Mouse (Mus musculus) embryonic fibroblast, embryonic 13.5 days (primary cell): ENCODE results near the gene Rbm25. TPM values are rescaled to one million over a fixed set of nuclear protein-coding genes. Genes with fewer than 3 reads are reported as not detected.

ENCODE experiments used
- H3K27ac ChIP-seq: 2 replicates; pipeline ENCODE4 v1.5.1; 2012; ENCODE audit warnings: low read length, control low read depth, inconsistent platforms; ENCODE audit not compliant: insufficient read depth
- H3K4me1 ChIP-seq: 2 replicates; pipeline ENCODE4 v1.6.1; 2011; ENCODE audit warnings: low read length; ENCODE audit not compliant: control insufficient read depth, insufficient read depth
- H3K4me3 ChIP-seq: 2 replicates; pipeline ENCODE4 v1.5.1; 2011; ENCODE audit warnings: mild to moderate bottlenecking, control low read depth, low read length; ENCODE audit not compliant: insufficient read depth
- CTCF ChIP-seq: IDR thresholded peaks from 2 replicates; pipeline ENCODE4 v1.5.1; 2011; ENCODE audit warnings: mild to moderate bottlenecking, control low read depth, low read length, moderate library complexity, borderline replicate concordance; ENCODE audit not compliant: insufficient read depth
- POLR2A ChIP-seq: IDR thresholded peaks from 2 replicates; pipeline ENCODE4 v1.6.1; 2011; ENCODE audit warnings: low read depth, mild to moderate bottlenecking, control low read depth, low read length, moderate library complexity
- polyA plus RNA-seq: library from polyadenylated mRNA; stranded (reverse); fragments of >200 nt; gene quantifications from 2 replicates; pipeline ENCODE4 v1.2.4, GENCODE M21; 2011; ENCODE audit warnings: low read depth; ENCODE audit not compliant: missing spikeins, insufficient read length

Rbm25 gene
- polyA plus RNA-seq, 1 experiment: 152 TPM

DNA sequence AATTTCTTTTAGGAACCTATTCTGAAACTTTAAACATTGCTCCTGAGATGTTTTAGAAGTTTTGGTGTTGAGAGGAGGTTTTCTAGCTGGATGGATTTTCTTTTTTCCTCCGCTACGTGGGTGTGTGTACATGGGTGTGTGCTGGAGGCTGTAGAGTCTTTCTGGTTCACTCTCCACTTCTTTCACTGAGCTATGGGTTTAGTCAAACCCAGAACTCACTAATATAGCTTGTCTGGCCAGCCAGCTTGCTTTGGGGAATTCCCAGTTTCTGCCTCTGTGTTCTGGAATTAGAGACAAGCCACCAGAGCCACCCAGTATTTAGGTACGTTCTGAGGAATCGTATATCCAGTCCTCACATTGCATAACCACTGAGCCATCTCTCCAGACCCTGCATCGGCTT is 63.0 kb downstream of the Rbm25 start:
- no peak overlapping the region for H3K4me3 ChIP-seq
- no peak for TF ChIP-seq CTCF
- TF ChIP-seq POLR2A: no peak
- H3K27ac ChIP-seq: no peak overlapping the region
- H3K4me1 ChIP-seq: peaks cover 4% of the 10 kb centered on the region; the same call in 1 of the 2 replicates

DNA sequence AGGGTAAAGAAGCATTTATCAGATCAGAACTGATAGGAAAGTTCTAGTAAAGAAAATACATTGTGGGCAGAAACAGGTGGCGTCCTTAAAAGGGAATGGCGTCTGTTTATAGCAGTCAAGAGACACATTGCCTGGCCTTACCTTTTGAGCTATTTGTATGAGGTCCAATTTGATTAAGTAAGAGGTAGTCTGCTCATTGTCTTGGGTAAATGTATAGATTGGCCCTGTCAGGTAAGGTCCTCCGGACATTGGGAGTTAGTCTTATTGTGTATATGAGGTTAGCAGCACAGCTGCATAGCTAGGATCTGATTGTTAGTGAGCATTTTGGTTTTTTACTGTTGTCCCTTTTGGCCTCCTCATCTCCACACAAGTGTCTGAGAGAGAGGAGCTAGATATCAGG is 63.6 kb downstream of the Rbm25 start:
- Histone ChIP-seq H3K27ac (no peak overlapping the region), H3K4me3 (no peak overlapping the region), H3K4me1 (peaks cover 4% of the 10 kb centered on the region; the same call in 1 of the 2 replicates)
- TF ChIP-seq POLR2A (no peak), CTCF (no peak)

DNA sequence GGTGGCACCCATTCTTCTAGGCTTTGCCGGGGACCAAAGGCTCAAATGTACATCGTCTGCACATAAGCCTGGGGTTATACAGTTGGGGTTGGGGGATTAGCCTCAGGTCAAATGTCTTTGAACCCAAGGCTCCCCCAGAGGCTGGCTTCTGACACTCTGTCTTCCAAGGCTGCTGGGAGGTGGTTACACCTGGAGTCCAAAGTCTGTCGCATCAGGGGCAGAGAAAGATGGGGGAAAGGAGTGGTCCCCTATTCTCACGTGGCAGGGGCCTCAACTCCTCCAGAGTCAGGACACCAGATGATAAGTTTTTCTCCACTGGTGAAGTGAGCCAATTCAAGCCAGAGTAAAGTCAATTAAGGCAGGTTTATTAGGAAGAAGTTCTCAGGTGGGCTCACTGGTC is 67.6 kb downstream of the Rbm25 start:
- Histone ChIP-seq H3K27ac (no peak overlapping the region), H3K4me1 (no peaks in the 10 kb centered on the region), H3K4me3 (no peak overlapping the region)
- TF ChIP-seq POLR2A: no peak

DNA sequence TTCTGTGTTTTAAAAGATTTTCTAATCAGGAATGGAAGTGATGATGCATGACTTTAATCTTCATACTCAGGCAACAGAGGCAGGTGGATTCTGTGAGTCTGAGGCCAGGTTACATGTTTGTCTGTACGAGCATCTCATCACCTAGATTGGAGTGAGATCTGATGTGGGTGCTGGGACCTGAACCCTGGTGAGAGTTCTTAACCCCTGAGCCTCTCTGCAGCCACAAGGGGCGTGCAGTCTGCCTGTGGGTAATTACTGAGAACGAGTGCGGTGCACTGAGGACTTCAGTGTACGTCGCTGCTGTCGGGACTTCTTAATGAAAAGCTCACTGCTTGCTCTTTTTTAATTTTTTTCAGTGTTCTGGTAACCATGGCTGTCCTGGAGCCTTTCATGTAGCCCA is 70.6 kb downstream of the Rbm25 start:
- Histone ChIP-seq H3K27ac (no peak overlapping the region), H3K4me3 (no peak overlapping the region), H3K4me1 (no peaks in the 10 kb centered on the region)
- TF ChIP-seq POLR2A (no peak), CTCF (no peak)

DNA sequence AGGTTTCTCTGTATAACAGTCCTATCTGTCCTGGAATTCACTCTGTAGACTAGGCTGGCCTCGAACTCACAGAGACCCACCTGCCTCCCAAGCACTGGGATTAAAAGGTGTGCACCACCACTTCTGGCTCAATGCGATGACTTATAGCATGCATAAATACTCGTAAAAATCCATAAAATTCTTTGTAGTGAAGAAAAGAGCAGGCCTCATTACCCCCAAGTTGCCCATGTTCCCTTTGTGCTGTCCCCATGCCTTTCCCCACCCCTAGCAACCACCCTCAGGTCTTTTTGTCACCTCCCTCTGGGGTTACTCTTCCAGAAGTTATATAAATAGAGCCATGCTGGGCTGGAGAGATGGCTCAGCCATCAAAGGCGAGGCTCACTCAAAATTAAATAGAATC is 71.8 kb downstream of the Rbm25 start:
- TF ChIP-seq CTCF: no peak
- Histone ChIP-seq H3K4me3 (no peak overlapping the region), H3K27ac (no peak overlapping the region), H3K4me1 (no peaks in the 10 kb centered on the region)

DNA sequence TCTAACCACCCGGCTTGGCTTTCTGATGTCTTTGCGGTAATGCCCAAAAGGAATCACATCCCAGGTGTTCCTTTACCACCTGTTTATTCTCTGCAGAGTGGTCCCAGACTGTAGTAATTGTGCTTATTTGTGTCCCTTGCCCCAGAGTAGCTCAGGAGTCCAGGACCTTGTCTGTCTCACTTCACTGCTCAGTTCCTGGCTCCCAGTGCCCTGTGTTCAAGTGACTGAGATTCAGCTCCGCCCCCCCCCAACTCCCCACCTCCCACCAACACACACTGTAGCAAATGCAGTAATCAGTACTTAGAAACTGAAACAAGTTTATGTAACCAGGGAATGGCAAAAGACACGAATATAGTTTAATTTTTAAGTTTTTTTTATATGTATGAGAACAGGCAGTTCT is 75.9 kb downstream of the Rbm25 start:
- no peak for TF ChIP-seq CTCF
- TF ChIP-seq POLR2A: no peak
- Histone ChIP-seq H3K27ac (no peak overlapping the region), H3K4me1 (no peaks in the 10 kb centered on the region), H3K4me3 (no peak overlapping the region)

DNA sequence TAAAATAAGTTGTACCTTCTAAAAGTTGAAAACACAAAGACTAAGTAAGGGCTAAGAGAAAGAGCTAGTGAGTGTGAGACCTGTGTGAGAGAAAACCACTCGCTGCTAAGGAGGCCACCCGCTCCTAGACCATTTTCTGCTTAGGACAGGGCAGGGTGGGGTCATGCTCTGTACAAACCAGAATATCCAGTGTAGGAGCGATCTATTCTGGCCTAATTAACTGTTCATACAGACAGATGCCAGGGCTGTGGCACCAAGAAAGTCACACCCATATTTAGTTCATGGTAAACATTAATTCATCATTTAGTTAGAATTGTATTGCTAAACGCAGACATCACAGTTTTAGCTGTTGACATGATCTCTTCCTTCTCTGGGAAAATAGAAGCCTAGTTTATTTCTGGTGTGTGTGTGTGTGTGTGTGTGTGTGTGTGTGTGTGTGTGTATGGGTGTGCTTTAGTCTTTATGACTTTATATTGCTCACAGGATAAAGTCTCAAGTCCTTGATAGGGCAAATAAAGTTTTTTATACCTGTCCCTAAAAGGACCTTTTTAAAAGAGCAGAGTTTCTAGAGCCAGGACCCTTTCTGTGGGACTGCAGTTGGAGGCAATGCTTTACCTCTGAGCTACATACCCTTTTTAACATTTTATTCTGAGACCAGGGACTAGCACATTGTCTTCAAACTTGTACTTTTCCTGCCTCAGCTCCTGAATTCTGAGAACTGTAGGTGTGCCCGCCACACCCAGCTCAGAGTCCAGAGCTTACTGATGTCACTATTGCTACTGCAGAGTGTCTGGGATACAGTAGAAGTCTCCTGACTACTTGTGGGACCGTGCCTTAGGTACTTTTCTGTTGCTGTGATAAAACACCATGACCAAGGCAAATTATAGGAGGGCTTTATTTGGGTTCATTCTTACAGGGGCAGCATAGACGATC is 77.4 kb downstream of the Rbm25 start:
- no peak overlapping the region for H3K27ac ChIP-seq
- H3K4me3 ChIP-seq: no peak overlapping the region
- H3K4me1 ChIP-seq: no peaks in the 10 kb centered on the region
- TF ChIP-seq CTCF (no peak), POLR2A (no peak)

DNA sequence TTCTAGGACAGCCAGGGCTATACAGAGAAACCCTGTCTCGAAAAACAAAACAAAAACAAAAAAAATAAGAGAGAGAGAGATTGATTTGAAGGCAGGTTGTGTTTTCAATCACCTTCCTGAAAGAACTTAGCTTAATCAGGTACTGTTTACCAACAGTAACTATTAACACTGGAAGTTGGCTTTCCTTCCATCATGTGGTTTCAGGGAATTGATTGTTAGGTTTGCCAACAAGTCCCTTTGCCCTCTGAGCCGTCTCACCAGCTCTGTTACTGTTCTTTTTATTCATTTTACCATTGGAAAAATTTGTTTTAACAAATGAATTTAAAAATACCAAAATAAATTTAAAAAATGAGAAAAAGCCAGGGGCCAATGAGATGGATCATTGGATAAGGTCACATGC is 78.9 kb downstream of the Rbm25 start:
- no peak overlapping the region for H3K4me3 ChIP-seq
- TF ChIP-seq CTCF (no peak), POLR2A (no peak)

DNA sequence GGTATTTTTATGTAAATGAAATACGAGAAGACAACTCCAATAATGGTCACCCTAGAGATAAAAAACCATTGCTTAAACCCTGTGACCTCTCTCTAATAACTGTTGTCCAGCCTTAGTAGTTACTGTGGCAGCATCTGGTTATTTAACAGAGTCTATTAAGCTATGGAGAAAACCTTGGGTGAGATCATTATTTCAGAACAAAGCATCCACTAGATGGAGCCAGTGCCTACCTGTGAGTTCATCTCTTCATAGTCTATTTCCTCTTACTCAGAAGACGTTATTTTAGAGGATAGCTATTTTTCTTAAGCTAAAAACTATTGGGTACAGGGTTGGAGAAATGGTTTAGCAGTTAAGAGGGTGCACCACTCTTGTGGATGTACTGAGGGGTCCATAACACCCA is 82.7 kb downstream of the Rbm25 start:
- H3K27ac ChIP-seq: no peak overlapping the region
- H3K4me3 ChIP-seq: no peak overlapping the region

More for the DNA sequence above, 78.9 kb downstream of the Rbm25 start:
- Histone ChIP-seq H3K27ac (no peak overlapping the region), H3K4me1 (no peaks in the 10 kb centered on the region)

DNA sequence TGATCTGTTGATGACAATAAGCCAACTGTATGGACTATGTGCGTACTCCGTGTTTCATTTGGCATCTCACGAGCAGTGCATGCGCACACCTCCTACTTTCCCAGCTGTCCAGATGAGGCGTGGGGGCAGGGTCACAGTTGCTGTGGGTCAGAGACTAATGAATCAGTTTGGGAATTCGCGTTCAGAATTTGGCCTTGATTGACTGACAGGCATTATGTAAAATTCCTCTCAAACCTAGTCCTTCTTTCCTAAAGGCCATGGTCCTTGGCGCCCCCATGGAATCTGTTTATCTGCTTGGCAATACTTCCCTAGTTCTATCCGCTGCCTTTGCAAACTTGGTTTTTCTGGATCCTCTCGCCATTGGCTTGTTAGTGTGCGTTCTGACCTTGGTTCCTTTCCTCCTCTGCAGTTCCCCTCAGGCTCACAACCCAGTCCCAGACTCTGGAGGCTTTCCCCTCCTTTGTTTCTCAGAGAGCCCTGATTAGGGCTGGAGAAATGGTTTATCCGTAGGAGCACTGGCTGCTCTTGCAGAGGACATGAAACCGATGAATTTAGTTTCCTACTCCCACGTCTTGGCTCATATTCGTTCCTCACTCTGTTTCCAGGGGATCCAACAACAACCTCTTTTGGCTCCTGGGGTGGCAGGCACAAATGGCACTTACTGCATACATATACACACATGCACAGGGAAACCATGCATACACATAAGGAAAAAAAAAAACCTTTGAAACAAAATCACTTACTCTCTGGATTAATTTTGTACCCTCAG is 85.6 kb downstream of the Rbm25 start:
- Histone ChIP-seq H3K4me1 (no peaks in the 10 kb centered on the region), H3K4me3 (no peak overlapping the region), H3K27ac (no peak overlapping the region)
- no peak for TF ChIP-seq POLR2A
- TF ChIP-seq CTCF: no peak

More for the DNA sequence above, 82.7 kb downstream of the Rbm25 start:
- TF ChIP-seq POLR2A: no peak
- TF ChIP-seq CTCF: no peak
- no peaks in the 10 kb centered on the region for H3K4me1 ChIP-seq
